Mouse (Mus musculus): ENCODE results near the gene Ccdc34.

The Ccdc34 gene

GRCm38 (mm10) chr2:110179669-110180315, 162.2 kb downstream of the Ccdc34 start:
- peak; percentile 70 for DNase-seq (ENCODE audit: low read depth, low spot score)

- DNase-seq (ENCODE audit: low read depth, low spot score), result no peak
These were observed 162.7 kb downstream of the Ccdc34 start for GRCm38 (mm10) chr2:110180316-110180670.

DNA sequence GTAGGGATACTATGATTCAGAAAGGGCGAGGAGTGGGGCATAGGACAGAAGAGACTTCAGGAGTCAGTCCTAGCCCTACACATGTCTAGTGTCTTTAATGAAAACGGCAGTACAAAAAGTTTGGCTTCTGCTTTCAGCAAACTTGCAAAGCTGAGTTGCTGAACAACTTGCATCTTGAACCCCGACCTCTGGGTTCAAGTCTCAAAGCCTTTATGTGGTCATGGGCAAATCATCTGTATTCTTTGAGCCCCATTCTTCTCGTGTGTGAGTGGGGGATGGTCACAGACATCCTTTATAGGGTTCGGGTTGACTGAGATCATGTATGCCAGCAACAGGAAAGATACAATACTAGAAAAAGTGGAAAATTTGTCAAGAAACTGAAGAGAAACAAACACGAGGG, 164.0 kb downstream of the Ccdc34 start:
- DNase-seq (ENCODE audit: low read depth, low spot score), result no peak

DNA sequence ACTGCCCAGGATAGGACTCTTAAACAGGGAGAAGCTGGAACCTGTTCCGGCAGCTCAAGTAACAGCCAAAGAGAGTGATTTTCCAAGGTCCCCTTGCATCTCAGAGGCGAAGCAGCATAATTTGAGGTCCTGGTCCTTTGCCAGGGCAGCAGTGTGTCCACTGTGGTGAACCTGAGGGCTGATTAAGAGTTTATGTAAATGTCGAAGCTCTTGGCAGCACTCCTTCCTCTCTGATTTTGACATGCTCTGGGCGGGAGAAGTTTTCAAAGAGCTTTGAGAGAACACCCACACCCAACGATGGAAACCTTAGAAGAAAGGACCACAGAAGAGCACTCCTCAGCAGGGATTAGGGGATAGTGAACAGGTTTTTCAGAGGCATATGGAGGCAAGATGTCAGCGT, 164.6 kb downstream of the Ccdc34 start:
- DNase-seq (ENCODE audit: low read depth, low spot score), result no peak

GRCm38 (mm10) chr2:110182795-110183486, 165.3 kb downstream of the Ccdc34 start:
- DNase-seq (ENCODE audit: low read depth, low spot score), result no peak

DNA sequence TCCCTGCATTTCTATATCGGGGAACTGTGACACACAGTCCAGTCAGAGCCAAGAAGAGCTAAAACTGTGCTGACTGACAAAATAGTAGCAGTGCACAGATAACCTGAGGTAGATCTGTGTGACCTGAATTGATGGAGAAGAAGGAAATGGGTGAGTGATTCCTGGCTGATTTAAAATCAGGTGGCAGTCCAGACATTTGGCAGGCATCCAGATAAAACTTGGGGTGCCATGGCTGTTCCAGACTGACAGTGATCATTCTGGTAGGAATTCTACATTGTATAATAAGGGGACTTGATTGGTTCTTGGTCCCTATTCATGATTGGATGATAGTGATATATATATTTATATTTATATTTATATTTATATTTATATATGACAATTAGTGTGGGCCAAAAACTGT, 166.5 kb downstream of the Ccdc34 start:
- no peak for DNase-seq (ENCODE audit: low read depth, low spot score)

GRCm38 (mm10) chr2:110186427-110186980, 168.9 kb downstream of the Ccdc34 start:
- DNase-seq (ENCODE audit: low read depth, low spot score), result peak; percentile 48

DNA sequence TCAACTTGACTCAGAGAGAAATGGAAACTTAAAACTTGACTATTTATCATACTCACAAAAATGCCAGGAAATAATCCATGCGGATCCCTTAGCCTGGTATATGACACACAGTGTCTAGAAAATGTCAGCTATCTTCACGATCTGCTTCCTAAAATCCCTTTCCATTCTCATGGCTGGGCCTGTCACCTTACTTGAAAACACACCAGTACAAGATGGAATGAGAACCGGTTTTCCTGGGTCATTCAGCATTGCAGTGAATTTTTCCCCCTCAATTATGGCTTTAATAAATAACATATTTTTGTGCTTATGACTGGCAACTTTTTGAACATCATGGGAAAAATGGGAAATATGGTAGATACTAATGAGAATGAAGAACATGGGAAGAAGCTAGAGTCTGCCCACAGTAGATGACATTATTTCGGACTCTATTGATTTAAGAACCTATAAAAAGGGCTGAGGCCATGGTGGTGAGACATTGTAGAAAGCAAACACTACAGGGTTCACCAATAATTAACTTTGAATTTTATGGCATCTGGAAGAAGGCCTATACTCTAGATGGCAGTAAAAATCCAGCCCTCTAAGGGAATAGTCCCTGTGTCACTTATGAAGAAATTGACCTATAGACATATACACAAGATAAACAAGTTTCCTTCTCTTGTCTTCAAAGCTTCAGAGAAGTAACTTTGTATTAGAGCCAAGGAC, 171.2 kb downstream of the Ccdc34 start:
- DNase-seq (ENCODE audit: low read depth, low spot score), result no peak

- no peak for DNase-seq (ENCODE audit: low read depth, low spot score)
These were observed 172.8 kb downstream of the Ccdc34 start for GRCm38 (mm10) chr2:110190416-110190815.

DNA sequence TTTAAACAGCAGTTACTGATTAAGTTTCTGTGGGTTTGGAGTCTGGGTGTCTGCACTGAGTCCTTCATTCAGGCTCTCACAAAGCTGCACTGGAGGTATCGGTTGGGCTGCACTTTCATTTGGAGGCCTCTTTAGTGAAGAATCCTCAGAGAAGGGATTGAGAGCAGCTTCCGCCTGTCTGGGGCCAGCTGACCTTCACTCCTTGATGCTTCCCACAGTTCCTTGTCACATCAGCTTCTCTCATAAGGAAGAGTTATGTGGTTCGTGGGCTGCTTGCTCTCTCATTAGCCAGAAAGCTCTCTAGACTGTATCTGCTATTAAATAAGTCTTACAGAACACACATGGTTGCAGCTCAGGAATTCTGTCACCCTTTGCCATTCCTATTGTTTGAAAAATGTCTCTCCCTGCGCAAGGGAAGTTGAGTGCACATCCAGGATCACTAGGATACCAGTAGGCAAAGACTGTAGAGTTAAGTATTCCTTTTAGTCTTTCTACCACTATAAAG, 173.6 kb downstream of the Ccdc34 start:
- DNase-seq (ENCODE audit: low read depth, low spot score), result no peak

- peak; percentile 69 for DNase-seq (ENCODE audit: low read depth, low spot score)
These were observed 174.5 kb downstream of the Ccdc34 start for GRCm38 (mm10) chr2:110191965-110192701.

- DNase-seq (ENCODE audit: low read depth, low spot score), result peak; percentile 59
These were observed 175.2 kb downstream of the Ccdc34 start for GRCm38 (mm10) chr2:110192702-110193312.

DNA sequence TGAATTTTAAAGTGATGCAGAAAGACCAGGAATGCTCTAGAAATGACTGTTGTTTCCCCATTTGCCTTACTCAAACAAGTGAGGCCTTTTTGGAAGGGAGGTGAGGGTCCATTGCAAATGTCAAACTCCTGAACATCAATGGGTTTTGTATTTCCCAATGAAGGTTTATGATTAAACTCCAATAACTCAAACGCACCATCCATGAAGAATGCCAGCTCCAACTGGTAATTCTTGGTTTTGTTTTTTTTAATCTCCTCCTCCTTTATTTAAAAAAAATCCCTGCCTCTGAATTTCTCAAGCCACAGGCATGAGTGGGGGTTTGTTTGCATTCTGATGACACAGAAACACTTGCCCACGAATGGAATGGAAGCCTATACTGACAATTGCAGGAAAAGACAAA, 178.9 kb downstream of the Ccdc34 start:
- no peak for DNase-seq (ENCODE audit: low read depth, low spot score)

- no peak for DNase-seq (ENCODE audit: low read depth, low spot score)
These were observed 182.0 kb downstream of the Ccdc34 start for GRCm38 (mm10) chr2:110199648-110200047.

GRCm38 (mm10) chr2:110201770-110202169, 184.2 kb downstream of the Ccdc34 start:
- DNase-seq (ENCODE audit: low read depth, low spot score), result no peak

- DNase-seq (ENCODE audit: low read depth, low spot score), result no peak
These were observed 185.3 kb downstream of the Ccdc34 start for GRCm38 (mm10) chr2:110202716-110203497.

GRCm38 (mm10) chr2:110204169-110204568, 186.6 kb downstream of the Ccdc34 start:
- DNase-seq (ENCODE audit: low read depth, low spot score), result no peak

GRCm38 (mm10) chr2:110204705-110205318, 187.2 kb downstream of the Ccdc34 start:
- DNase-seq (ENCODE audit: low read depth, low spot score), result peak; percentile 78

GRCm38 (mm10) chr2:110210508-110211496, 193.2 kb downstream of the Ccdc34 start:
- DNase-seq (ENCODE audit: low read depth, low spot score), result no peak

Data from mesoderm, embryonic 11.5 days (tissue).